Mouse (Mus musculus) lung, postnatal 0 days (tissue): ENCODE results near the gene Oaf.

ENCODE experiments used
- CTCF ChIP-seq: IDR thresholded peaks from 2 replicates; pipeline ENCODE4 v1.5.1; 2016; ENCODE audit warnings: antibody characterized with exemption, mild to moderate bottlenecking
- EP300 ChIP-seq: IDR thresholded peaks from 2 replicates; pipeline ENCODE4 v1.6.1; 2016; ENCODE audit warnings: antibody characterized with exemption, mild to moderate bottlenecking, control low read depth

DNA sequence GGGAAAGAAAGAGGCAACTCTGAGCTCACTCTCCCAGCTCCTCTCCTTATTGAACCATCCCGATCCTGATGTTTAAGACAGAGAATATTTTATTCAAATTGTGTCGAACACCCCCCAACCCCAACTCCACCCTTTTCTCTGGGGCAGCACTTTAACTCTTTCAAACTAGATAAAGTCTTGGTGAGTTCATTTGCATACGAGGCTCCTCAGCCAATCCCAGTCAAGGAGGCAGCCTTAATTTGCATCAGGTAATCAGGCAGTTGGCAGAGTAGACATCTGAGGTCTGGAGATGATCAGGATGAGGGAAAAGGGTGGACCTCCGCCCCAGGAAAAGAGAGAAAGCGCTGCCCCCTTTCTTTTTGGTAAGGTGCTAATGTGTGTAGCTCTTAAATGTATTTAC lies 39.5 kb downstream of the Oaf start:
- TF ChIP-seq CTCF (no peak), EP300 (no peak)
